Mouse (Mus musculus) erythroblast, embryonic 14.5 days (primary cell): ENCODE measurements around the gene Slc23a2. TPM values are rescaled to one million over a fixed set of nuclear protein-coding genes. Genes with fewer than 3 reads are reported as not detected.

Experiments
- H3K27me3 ChIP-seq: 2 replicates; pipeline ENCODE4 v1.6.1; 2012; ENCODE audit warnings: inconsistent platforms; ENCODE audit not compliant: control insufficient read depth
- H3K36me3 ChIP-seq: 2 replicates; pipeline ENCODE4 v1.6.1; 2012; ENCODE audit warnings: mild to moderate bottlenecking, inconsistent platforms; ENCODE audit not compliant: control insufficient read depth
- H3K4me1 ChIP-seq: 2 replicates; pipeline ENCODE4 v1.6.1; 2012; ENCODE audit warnings: inconsistent platforms; ENCODE audit not compliant: control insufficient read depth
- H3K4me3 ChIP-seq: replicated peaks from 2 replicates; pipeline ENCODE3; 2012; ENCODE audit warnings: moderate library complexity, mild to moderate bottlenecking, inconsistent platforms
- H3K9me3 ChIP-seq: 2 replicates; pipeline ENCODE4 v1.6.1; 2012; ENCODE audit warnings: low read length, inconsistent platforms, mixed read lengths; ENCODE audit not compliant: control insufficient read depth
- GATA1 ChIP-seq: IDR thresholded peaks from 2 replicates; pipeline ENCODE4 v1.6.1; 2012; ENCODE audit warnings: low read length, inconsistent platforms, mixed read lengths
- TAL1 ChIP-seq: IDR thresholded peaks from 3 replicates; pipeline ENCODE4 v1.6.1; 2012; ENCODE audit warnings: low read length, inconsistent platforms, mixed read lengths
- polyA plus RNA-seq: library from polyadenylated mRNA; stranded (reverse); fragments of >175 nt; gene quantifications from 2 replicates; pipeline ENCODE4 v1.2.3, GENCODE M21; 2012

The Slc23a2 gene
- polyA plus RNA-seq, 1 experiment: not detected

DNA sequence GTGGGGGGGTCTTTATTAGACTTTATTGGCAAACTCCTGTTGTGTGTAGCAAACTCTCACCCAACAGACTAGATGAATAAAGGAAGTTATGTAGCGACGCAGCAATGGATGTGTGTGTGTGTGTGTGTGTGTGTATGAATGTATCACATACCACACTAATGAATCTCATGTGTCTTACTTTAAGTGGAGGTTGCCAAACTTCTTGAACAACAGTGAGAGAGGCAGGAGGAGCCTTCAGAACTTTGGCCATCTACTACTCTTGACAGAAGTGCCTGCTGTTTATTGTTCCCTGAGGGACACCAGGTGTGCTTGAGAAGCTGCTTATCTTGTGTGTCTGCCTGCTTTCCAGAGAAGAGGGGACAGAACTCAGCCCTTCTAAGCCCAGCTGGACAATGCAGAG, 134.1 kb downstream of the Slc23a2 start:
- no peaks in the 10 kb centered on the region for H3K4me1 ChIP-seq
- TF ChIP-seq TAL1: no peak
- TF ChIP-seq GATA1: no peak
- H3K27me3 ChIP-seq: no peaks in the 10 kb centered on the region
- H3K4me3 ChIP-seq: no peak overlapping the region
- H3K9me3 ChIP-seq: no peaks in the 10 kb centered on the region
- no peaks in the 10 kb centered on the region for H3K36me3 ChIP-seq

DNA sequence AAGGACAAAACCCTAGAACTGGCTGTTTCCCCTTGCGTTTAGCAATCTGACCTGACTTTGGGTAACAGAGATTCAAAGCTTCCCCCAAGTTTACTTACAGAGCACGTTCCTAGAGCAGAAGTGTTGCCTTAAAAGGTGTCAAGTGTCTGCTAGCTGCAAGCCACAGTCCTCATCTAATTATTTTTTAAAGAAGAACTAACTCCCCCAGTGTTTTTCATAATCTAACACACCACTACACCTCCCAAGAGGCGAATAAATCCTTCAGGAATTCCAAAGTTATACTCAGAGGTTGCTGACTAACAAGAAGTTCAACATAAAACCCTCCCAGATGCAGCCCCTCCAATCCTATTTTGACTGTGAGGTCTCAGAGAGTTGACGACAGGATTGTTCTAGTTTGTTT, 136.7 kb downstream of the Slc23a2 start:
- H3K4me3 ChIP-seq: no peak overlapping the region
- no peaks in the 10 kb centered on the region for H3K36me3 ChIP-seq
- no peaks in the 10 kb centered on the region for H3K27me3 ChIP-seq
- TF ChIP-seq GATA1: no peak
- TF ChIP-seq TAL1: no peak
- no peaks in the 10 kb centered on the region for H3K4me1 ChIP-seq
- H3K9me3 ChIP-seq: no peaks in the 10 kb centered on the region

DNA sequence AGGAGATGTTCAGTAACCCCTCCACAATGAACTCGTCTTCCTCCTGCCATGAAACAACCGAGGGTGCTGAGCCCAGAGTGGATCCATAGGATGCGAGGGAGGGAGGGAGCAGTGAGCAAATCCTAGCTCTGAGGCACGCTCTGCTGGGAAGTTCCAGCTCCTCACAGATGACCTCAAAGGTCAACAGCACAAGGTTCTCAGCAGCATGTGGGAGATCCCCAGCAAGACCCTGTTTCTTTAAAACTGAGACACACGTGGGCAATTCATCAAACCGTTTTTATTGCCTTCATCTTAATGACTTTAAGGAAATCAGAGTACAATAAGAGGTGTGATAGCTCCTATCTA, 137.5 kb downstream of the Slc23a2 start:
- no peaks in the 10 kb centered on the region for H3K36me3 ChIP-seq
- H3K4me1 ChIP-seq: no peaks in the 10 kb centered on the region
- TF ChIP-seq TAL1: no peak
- no peak for TF ChIP-seq GATA1
- no peak overlapping the region for H3K4me3 ChIP-seq
- H3K27me3 ChIP-seq: no peaks in the 10 kb centered on the region
- no peaks in the 10 kb centered on the region for H3K9me3 ChIP-seq

DNA sequence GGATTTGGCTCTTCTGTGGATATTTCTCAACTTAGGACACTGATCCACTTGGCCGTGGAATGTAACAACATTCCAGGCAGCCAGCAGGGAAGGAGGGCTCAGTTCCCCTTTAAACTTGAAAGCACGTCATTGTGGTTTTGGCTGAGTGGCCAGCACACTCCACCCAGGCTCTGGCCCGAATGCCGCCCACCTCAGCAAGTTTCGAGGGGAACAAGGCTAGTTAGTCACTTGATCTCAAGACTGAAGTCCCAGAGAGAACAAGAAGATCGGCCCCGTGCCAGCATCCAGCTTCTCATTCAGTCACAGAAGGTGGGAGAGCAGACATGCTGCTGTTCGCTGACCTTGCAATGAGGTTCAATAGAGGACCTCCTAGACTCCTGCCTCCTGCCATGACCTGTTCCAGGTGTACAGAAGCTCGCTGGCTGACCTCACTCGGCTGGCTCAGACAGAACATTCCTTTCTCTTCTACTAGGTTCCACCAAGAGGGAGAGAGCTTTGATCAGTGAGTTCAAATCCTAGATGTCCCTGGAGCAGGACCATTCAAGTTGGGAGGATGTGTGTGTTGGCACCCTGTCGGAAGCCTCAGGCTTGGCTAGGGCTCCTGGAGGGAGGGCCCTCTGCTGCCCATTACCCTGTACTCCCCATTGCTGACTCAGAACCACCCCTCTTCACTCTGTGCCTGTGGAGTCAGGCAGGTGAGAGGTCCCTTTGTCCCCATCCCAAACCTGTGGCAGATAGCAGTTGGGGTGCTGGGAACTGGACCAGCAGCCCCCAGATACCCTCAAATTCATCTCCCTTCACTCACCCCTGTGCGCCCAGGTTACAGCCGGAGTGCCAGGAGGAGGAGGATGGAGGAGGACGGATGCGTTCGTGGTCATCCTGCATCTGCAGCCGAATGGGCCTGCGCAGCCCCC, 138.1 kb downstream of the Slc23a2 start:
- TF ChIP-seq GATA1: no peak
- TF ChIP-seq TAL1: no peak
- Histone ChIP-seq H3K9me3 (no peaks in the 10 kb centered on the region), H3K36me3 (no peaks in the 10 kb centered on the region), H3K4me3 (no peak overlapping the region), H3K27me3 (no peaks in the 10 kb centered on the region), H3K4me1 (no peaks in the 10 kb centered on the region)

DNA sequence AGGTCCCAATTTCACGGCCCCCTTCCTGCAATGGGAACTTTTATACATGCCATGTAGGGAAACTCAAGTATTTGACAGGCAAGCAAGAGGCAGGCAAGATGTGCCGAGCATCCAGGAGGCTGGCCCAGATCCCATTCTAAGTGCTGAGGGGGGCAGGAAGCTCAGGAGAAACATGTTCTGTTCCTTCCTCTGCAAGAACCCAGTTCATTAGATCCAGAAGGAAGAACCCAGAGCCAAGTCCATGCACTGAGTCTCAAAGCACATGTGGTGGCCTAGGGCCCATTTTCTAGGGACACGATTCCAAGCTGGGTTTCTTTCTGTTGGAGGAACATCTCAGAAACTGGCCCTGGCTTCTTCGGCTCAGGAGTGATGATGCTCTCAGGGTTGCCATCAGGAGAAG, 139.5 kb downstream of the Slc23a2 start:
- H3K36me3 ChIP-seq: no peaks in the 10 kb centered on the region
- no peaks in the 10 kb centered on the region for H3K9me3 ChIP-seq
- H3K4me3 ChIP-seq: no peak overlapping the region
- H3K4me1 ChIP-seq: no peaks in the 10 kb centered on the region
- TF ChIP-seq GATA1 (no peak), TAL1 (no peak)
- no peaks in the 10 kb centered on the region for H3K27me3 ChIP-seq

DNA sequence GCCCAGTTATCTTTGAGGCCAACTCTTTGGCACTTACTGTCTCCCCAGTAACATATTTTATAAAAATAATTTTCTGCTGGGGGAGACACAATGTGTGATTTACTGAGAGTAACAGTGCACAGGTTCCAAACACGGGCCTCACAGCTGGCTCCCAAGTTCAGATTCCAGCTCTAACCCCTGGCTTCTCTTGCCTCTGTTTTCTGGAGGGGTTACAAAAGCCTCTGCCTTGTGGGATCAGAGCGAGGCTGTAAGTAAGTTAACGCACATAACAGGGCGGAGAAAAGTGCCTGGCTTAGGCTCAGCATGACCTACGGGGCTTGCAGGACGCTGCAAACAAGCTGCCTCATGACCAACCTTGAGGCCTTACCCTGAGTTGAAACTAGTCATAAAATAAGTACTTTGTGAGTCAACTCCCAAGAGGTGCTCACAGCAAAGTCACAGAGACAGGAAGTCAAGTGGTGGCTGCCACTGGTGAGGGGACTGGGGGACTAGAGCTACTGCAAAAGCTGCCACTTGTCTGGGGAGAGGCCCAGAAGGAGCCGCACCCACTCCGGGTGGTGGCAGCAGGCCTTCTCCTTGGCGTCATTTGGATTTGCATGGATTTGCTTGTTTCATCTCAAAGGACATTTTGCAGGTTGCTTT, 140.3 kb downstream of the Slc23a2 start:
- H3K9me3 ChIP-seq: no peaks in the 10 kb centered on the region
- H3K36me3 ChIP-seq: no peaks in the 10 kb centered on the region
- no peaks in the 10 kb centered on the region for H3K4me1 ChIP-seq
- TF ChIP-seq TAL1 (no peak), GATA1 (no peak)
- no peak overlapping the region for H3K4me3 ChIP-seq
- no peaks in the 10 kb centered on the region for H3K27me3 ChIP-seq

DNA sequence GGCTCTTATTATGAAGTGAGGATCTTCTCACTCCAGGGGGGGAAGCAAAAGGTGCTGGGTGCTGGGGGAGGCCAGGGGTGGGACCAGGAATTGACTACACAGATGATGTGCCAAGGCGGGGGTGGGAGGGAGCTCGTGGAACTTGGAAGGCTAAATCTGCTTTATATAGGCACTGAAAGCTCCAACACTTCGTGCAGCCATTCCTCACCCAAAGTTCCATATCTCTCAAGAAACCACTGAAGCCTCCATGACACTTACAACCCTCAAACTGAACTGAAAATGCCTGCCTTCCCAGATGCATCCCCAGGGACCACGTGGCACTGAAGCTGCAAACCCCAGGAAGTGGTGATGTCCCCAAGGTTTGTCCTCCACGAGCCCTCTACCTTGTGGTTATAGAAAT, 141.0 kb downstream of the Slc23a2 start:
- TF ChIP-seq TAL1: no peak
- no peak for TF ChIP-seq GATA1
- H3K4me3 ChIP-seq: no peak overlapping the region
- no peaks in the 10 kb centered on the region for H3K27me3 ChIP-seq
- no peaks in the 10 kb centered on the region for H3K36me3 ChIP-seq
- no peaks in the 10 kb centered on the region for H3K9me3 ChIP-seq
- H3K4me1 ChIP-seq: no peaks in the 10 kb centered on the region

Other genes with a start within 250 kb of the Slc23a2 start
- gene Prnp, start 235.2 kb downstream of the Slc23a2 start, polyA plus RNA-seq: 3.8 and 4.8 TPM in 2 replicates
- not detected in 2 replicates for gene Prn, start 235.2 kb downstream of the Slc23a2 start, polyA plus RNA-seq
- gene Prnd, start 194.2 kb downstream of the Slc23a2 start, polyA plus RNA-seq: not detected in 2 replicates
- under 0.01 and 0.06 TPM in 2 replicates for gene Rassf2, start 114.8 kb downstream of the Slc23a2 start, polyA plus RNA-seq
- gene Tmem230, start 102.7 kb upstream of the Slc23a2 start, polyA plus RNA-seq: 1.6 and 1.9 TPM in 2 replicates
- 11.3 and 19.1 TPM in 2 replicates for gene Pcna, start 108.2 kb upstream of the Slc23a2 start, polyA plus RNA-seq
- gene Cds2, start 118.0 kb upstream of the Slc23a2 start, polyA plus RNA-seq: 0.64 and 0.71 TPM in 2 replicates
- 0.01 TPM in 1 of 2 replicates, not detected in the other for gene Prokr2, start 240.3 kb upstream of the Slc23a2 start, polyA plus RNA-seq